Mouse (Mus musculus): ENCODE data around the gene P4ha3.
A peak's percentile ranks its signal among the peaks of the same experiment; 100 is the strongest.
"Not testable (repeated sequence)": the region's sequence is repeated elsewhere in the genome, so short reads cannot be mapped to it uniquely, and the experiment has no call there.

The P4ha3 gene

GRCm38 (mm10) chr7:100285383-100285782, at the start of gene P4ha3:
Gene P4ha3, plus strand, starts transcription at chr7:100285520.
- peak; percentile 52 for DNase-seq (ENCODE audit: low read depth)

DNA sequence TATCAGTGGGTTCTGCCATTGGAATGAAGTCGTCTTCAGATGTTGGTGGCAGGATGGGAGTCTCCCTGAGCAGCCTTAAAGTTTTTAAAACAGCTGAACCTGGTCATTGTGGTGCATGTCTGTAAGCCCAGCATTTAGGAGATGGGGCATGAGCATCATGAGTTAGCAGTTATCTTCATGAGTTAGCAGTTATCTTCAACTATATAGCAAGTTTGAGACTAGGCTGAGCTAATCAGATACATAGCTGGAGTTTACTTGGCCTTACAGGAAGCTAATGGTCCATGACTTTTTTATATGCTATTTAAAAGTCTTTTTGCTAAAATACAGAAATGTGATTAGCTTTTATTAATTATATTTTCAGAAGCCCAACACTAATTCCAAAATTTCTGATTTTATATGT, 47.0 kb upstream of the P4ha3 start:
- no peak for DNase-seq (ENCODE audit: low read depth)

- DNase-seq (ENCODE audit: low read depth), result no peak
Measured at GRCm38 (mm10) chr7:100240601-100241000, 44.7 kb upstream of the P4ha3 start.

GRCm38 (mm10) chr7:100243007-100243406, 42.3 kb upstream of the P4ha3 start:
- no peak for DNase-seq (ENCODE audit: low read depth)

DNA sequence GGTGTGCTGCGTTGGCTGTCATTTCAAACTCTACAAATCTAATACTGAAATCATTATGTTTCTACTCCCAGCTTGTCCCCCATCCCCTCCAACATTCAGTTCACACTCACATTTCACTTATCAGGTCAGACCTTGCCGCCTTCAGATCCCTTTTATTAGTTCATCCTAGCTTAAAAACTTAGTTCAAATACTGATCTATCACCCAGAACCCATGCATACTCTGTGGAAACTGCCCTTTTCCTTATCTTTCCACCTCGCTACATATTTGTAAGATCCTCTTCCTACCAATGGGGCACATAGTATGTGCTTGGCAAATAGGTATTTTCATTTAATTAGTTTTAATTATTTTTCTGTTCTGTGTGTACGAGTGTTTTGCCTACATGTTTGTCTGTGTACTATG, 41.1 kb upstream of the P4ha3 start:
- DNase-seq (ENCODE audit: low read depth), result no peak

- DNase-seq (ENCODE audit: low read depth), result no peak
Measured at GRCm38 (mm10) chr7:100245176-100245575, 40.1 kb upstream of the P4ha3 start.

DNA sequence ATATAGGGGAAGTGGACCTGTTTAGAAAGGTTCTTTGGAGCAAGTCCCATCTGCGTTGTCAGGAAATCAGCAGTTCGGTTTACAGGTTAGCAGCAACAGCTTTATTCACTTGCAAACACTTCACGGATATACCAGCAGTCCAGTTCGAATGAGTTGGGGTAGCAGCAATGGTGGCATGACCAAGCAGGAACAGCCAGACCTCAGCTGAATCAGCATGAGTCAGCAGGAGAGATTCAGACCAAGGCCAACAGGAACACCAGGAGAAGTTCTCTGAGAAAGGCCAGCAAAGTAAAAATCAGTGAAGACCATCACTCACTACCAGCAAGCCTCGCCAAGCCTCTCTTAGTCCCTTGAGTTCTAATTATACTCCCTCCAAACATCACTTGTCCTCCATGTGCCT, 34.7 kb upstream of the P4ha3 start:
- peak; percentile 2 for DNase-seq (ENCODE audit: low read depth)

GRCm38 (mm10) chr7:100262350-100262749, 23.0 kb upstream of the P4ha3 start:
- peak; percentile 32 for DNase-seq (ENCODE audit: low read depth)

GRCm38 (mm10) chr7:100264934-100265333, 20.4 kb upstream of the P4ha3 start:
- DNase-seq (ENCODE audit: low read depth), result not testable (repeated sequence)

DNA sequence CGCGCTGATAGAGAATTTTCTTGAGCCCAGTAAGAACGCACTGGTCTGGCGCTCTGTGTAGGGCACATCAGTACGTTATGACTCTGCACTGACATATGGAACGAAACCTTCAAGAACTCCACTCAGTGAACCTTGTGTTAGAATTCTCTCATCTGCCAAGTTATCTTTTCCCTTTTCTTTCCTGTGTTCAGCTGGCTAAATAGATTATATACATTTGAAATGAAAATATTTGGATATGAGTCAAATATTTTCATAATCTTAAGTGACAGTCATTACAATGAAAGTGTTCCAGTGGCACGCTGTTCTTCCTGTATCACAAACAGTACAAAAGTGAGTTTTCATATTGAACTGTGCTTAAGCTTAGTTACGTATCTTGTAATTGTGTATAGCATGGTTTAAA, 13.0 kb upstream of the P4ha3 start:
- no peak for DNase-seq (ENCODE audit: low read depth)

- DNase-seq (ENCODE audit: low read depth), result no peak
Measured at GRCm38 (mm10) chr7:100274507-100274906, 10.8 kb upstream of the P4ha3 start.

- DNase-seq (ENCODE audit: low read depth), result peak; percentile 65
Measured at GRCm38 (mm10) chr7:100276397-100276796, 8.9 kb upstream of the P4ha3 start.

- DNase-seq (ENCODE audit: low read depth), result peak; percentile 80
Measured at GRCm38 (mm10) chr7:100279803-100280202, 5.5 kb upstream of the P4ha3 start.

GRCm38 (mm10) chr7:100281596-100281995, 3.7 kb upstream of the P4ha3 start:
- DNase-seq (ENCODE audit: low read depth), result peak; percentile 65

GRCm38 (mm10) chr7:100283298-100283697, 2.0 kb upstream of the P4ha3 start:
- DNase-seq (ENCODE audit: low read depth), result no peak

DNA sequence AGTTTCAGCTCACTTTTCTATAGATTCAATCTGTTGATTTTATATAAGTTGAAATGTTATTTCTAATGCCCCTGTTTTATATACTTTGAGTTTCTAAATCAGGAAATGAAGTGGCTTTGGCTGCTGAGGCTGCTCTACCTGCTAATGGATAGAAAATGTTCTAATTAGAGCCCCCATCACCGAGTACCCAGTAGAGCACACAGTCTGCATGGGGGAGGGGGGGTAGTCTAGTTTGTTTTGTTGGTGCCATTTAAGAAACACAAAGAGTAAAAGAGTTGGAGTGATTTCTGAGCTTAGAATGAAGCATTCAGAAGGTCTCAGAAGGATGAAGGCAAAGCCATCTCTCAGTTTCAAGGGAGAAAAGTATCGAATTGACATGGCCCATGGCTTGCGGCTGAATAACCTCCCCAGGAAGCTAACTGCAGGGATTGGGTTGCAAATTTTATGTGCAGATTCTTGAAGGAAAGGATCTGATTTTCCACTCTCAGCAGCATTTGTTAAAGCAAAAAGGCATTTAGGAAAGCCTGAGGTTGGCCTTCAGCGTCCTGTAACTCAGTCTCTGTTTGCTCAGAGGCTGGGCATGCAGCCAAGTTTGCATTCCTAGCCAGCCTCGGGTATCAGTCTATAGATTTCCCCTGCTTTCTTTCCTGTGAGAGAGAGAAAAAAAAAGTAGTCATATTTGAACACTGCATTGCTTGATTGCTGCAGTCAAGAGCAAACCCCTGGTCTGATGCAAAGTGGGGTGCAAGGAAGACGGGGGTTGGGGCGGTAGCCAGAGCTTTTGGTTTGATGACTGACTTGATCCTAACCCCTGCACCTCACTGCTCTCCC, 2.6 kb downstream of the P4ha3 start:
- DNase-seq (ENCODE audit: low read depth), result peak; percentile 94

- DNase-seq (ENCODE audit: low read depth), result peak; percentile 88
Measured at GRCm38 (mm10) chr7:100288622-100289021, 3.3 kb downstream of the P4ha3 start.

DNA sequence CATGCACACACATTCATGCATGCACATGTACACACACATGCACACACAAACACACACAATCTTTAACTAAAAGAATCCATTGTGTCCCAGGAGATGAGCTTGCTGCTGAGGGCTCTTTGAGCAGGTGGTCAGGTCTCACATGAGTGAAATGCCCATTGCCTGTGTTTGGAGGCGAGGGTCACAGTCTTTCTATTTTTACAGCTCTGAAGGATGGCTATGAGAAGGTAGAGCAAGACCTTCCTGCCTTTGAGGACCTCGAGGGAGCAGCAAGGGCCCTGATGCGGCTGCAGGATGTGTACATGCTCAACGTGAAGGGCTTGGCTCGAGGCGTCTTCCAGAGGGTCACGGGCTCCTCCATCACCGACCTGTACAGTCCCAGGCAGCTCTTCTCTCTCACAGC, 8.2 kb downstream of the P4ha3 start:
- no peak for DNase-seq (ENCODE audit: low read depth)

GRCm38 (mm10) chr7:100295745-100296144, 10.4 kb downstream of the P4ha3 start:
- DNase-seq (ENCODE audit: low read depth), result no peak

DNA sequence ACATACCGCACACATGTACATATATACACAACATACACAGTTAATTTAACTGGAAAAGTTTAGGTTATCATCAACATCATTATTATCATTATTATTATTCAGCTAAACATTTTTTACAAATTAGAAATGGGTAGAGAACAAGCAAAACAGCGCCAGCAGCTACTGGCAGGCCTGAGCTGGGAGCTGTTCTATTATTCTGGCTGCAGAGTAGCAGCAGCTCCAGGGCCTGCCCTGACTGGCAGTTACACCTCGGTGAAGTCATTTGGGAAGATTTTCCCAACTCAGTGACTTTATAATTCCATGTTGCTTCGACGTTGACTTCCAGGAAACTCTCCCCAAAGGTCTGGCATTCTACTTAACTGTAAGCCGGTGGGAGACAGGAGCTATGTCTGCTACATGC, 11.4 kb downstream of the P4ha3 start:
- DNase-seq (ENCODE audit: low read depth), result no peak

DNA sequence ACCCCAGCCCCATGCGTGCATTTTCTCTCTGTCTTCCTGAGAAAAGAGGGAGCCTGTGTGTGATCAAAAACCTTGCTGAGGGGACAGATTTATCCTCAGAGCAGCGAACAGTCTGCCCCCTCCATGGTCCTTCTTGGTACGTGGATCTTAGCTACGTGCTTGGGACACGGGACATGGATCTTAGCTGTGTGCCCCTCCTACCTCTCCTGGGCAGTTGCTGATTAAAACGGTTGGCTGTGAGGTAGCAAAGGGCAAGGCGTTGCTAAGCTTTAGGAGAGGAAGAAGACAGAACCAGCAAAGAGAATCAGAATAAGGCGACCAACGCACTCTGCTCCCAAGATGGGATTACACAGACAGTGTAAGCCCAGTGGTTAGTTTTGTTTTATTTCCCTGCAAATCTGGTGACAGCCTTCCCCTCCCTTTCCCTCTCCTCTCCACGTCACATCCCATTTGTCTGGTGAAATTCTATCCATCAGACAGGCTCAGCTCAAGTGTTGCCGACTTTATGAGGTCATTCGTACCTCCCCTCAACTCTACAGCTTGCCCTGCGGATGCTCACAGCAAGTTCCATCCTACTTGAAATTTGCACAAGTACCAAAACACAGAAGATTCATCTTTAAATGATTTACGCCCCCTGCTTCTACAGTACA, 13.7 kb downstream of the P4ha3 start:
- no peak for DNase-seq (ENCODE audit: low read depth)

DNA sequence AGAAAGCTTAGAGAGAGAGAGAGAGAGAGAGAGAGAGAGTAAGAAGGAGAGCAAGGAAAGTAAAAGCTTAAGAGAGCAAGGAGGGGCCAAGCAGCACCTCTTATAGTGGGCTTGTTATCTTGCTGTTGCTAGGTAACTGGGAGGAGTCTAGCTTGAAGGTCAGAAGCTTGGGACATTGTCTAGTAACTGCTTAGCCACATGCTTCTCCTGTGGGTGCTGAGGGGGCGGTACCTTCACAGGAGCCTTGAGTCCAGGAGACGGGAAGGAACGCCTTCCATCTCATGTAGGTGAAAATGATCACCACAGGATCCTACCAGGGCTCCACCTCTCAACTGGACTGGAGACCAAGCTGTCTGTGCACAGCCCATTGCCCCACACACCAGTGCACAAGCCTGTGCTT, 16.1 kb downstream of the P4ha3 start:
- DNase-seq (ENCODE audit: low read depth), result no peak

GRCm38 (mm10) chr7:100302316-100302715, 17.0 kb downstream of the P4ha3 start:
- peak; percentile 96 for DNase-seq (ENCODE audit: low read depth)

DNA sequence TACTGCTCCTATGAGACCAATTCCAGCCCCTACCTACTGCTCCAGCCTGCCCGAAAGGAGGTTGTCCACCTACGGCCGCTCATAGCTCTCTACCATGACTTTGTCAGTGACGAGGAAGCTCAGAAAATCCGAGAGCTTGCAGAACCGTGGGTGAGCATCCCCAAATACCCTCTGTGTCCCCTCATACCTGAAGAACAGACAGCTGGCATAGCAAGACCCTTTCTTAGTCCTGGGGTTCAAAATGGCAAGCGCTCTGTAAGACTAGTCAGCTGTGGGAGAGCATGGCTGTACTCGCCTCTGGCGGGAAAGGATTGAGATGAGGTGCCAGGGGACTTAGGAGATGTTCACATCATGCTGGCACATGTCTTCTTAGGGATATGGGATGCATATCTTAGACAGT, 20.6 kb downstream of the P4ha3 start:
- DNase-seq (ENCODE audit: low read depth), result no peak
